Mouse (Mus musculus) kidney, adult 18-20 months (tissue): ENCODE measurements at regions not wholly inside any gene's neighbourhood (a gene's known extent, or its start where the extent isn't known, plus 50 kb on each side); places are given as distances from the start of the nearest gene placed in this dataset.
A peak's percentile ranks its signal among the peaks of the same experiment; 100 is the strongest.

Source experiments
- DNase-seq: peaks from one replicate; pipeline ENCODE4 v3.0.0; 2021

- peak; percentile 18 for DNase-seq
These were observed 55.5 kb downstream of the Gm5294 start for GRCm38 (mm10) chr5:138875180-138876076.

GRCm38 (mm10) chr5:138881649-138882226 is 61.9 kb downstream of the Gm5294 start:
- no peak for DNase-seq

- no peak for DNase-seq
These were observed 63.7 kb downstream of the Gm5294 start for GRCm38 (mm10) chr5:138883573-138883972.

- DNase-seq = peak; percentile 25
These were observed 66.0 kb downstream of the Gm5294 start for GRCm38 (mm10) chr5:138885905-138886304.

- peak; percentile 36 for DNase-seq
These were observed 68.9 kb downstream of the Gm5294 start for GRCm38 (mm10) chr5:138888749-138889148.

GRCm38 (mm10) chr5:138889760-138890159 is 69.9 kb downstream of the Gm5294 start:
- DNase-seq = no peak

- DNase-seq = no peak
These were observed 74.6 kb downstream of the Gm5294 start for GRCm38 (mm10) chr5:138894496-138894895.

- DNase-seq = no peak
These were observed 77.4 kb downstream of the Gm5294 start for GRCm38 (mm10) chr5:138897255-138897654.

GRCm38 (mm10) chr5:138898440-138898839 is 78.6 kb downstream of the Gm5294 start:
- no peak for DNase-seq

- DNase-seq = no peak
These were observed 81.2 kb downstream of the Gm5294 start for GRCm38 (mm10) chr5:138900952-138901599.

- DNase-seq = no peak
These were observed 82.4 kb downstream of the Gm5294 start for GRCm38 (mm10) chr5:138902316-138902715.

GRCm38 (mm10) chr5:138911769-138912710 is 85.1 kb downstream of the Pdgfa start:
- no peak for DNase-seq

- DNase-seq = no peak
These were observed 84.5 kb downstream of the Pdgfa start for GRCm38 (mm10) chr5:138912711-138913105.

GRCm38 (mm10) chr5:138915068-138915467 is 82.1 kb downstream of the Pdgfa start:
- DNase-seq = no peak

GRCm38 (mm10) chr5:138915496-138915895 is 81.7 kb downstream of the Pdgfa start:
- DNase-seq = no peak

GRCm38 (mm10) chr5:138920156-138920845 is 76.9 kb downstream of the Pdgfa start:
- DNase-seq = peak; percentile 83

- no peak for DNase-seq
These were observed 75.1 kb downstream of the Pdgfa start for GRCm38 (mm10) chr5:138922116-138922515.
